20 mouse cellular contexts compared by ENCODE assay signal in the genomic region with DNA sequence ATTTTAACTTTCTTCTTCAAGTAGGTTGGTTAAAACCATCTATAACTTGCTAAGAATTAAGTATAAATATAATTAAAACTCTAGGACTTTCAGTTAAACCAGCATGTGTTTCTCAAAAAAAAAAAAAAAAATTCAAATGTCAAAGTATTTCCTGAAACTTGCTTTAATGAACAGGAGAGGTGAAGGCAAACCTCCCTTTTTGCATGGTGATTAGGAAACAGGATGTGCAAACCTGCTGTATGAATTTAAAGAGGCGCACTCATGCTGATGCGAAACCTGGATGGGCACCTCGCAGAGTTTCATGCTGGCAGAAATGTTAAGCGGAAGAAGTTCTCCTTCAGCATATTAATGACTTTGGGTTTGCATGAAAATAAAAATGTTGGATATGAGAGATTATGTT.
"Had no signal": no experiment of that assay in that cellular context is flagged by ENCODE, and none has a peak within 500 bp of the region (broad histone marks: within the 10 kb centered on the region; RNA-seq: fewer than 3 reads in every experiment).

No protein-coding gene starts in this region.

- H3K4me1 ChIP-seq: megakaryocyte, embryonic 14.5 days had no signal

- H3K27me3 ChIP-seq: kidney, embryonic 15.5 days; limb, embryonic 12.5 days; limb, embryonic 15.5 days; lung, embryonic 15.5 days; megakaryocyte, embryonic 14.5 days; midbrain, embryonic 13.5 days had no signal

- H3K4me2 ChIP-seq: kidney, embryonic 15.5 days; limb, embryonic 12.5 days; limb, embryonic 15.5 days; liver, embryonic 11.5 days; lung, embryonic 15.5 days; midbrain, embryonic 13.5 days had no signal

- H3K9ac ChIP-seq: kidney, embryonic 15.5 days; limb, embryonic 12.5 days; limb, embryonic 15.5 days; liver, embryonic 14.5 days; lung, embryonic 15.5 days; midbrain, embryonic 13.5 days had no signal

- ATAC-seq: midbrain, embryonic 13.5 days had no signal

- H3K36me3 ChIP-seq: kidney, embryonic 15.5 days; limb, embryonic 12.5 days; limb, embryonic 15.5 days; lung, embryonic 15.5 days; midbrain, embryonic 10.5 days; midbrain, embryonic 13.5 days had no signal

- H3K27ac ChIP-seq: kidney, embryonic 15.5 days; limb, embryonic 12.5 days; limb, embryonic 15.5 days; liver, embryonic 14.5 days; lung, embryonic 15.5 days; midbrain, embryonic 10.5 days; midbrain, embryonic 13.5 days; stomach, postnatal 0 days had no signal

- DNase-seq: kidney, adult 8-10 months; kidney, postnatal 10 days; kidney, postnatal 36 days; left cerebral cortex, postnatal 4 days; lung, adult 18-20 months; lung, postnatal 10 days; lung, postnatal 36 days; thymus, adult 18-20 months; thymus, postnatal 14 days; thymus, postnatal 4 days had no signal

- H3K9me3 ChIP-seq: kidney, embryonic 15.5 days; limb, embryonic 12.5 days; limb, embryonic 15.5 days; lung, embryonic 15.5 days; megakaryocyte, embryonic 14.5 days; midbrain, embryonic 10.5 days; midbrain, embryonic 13.5 days had no signal

- H3K4me3 ChIP-seq: kidney, embryonic 15.5 days; limb, embryonic 12.5 days; limb, embryonic 15.5 days; lung, embryonic 15.5 days; megakaryocyte, embryonic 14.5 days; midbrain, embryonic 10.5 days; midbrain, embryonic 13.5 days had no signal
